Mouse (Mus musculus): ENCODE measurements around the gene 2610002M06Rik. TPM values are rescaled to one million over a fixed set of nuclear protein-coding genes. Genes with fewer than 3 reads are reported as not detected.

Gene 2610002M06Rik
- polyA plus RNA-seq, 1 experiment: 19.4 TPM

DNA sequence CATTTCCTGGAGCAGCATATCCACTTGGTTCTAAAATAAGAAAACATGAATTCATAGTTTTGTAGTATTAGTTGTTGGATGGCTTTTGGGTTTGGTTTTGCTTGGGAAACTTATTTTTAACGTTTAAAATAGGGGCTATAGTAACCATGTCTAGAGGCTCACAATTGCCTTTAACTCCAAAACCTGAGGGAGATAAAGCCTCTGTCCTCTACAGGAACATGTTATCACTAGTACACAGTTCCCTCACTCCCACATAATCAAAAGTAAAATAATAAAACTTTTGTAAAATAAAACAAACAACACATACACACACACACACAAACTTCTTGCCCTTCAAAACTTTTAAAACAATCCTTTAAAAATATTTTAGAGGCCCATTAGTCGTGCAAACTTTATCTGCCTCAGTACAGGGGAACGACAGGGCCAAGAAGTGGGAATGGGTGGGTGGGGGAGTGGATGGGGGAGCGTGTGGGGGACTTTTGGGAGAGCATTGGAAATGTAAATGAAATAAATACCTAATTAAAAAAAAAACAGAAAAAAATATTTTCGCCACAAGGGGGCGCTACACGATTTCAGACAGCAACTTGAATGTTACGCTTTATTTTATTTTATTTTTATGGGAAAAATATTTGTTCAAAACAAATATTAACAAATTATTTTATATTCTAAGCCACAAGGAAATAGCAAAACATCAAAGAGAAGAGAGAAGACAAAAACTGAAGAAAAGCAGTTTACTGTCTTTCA is 25.2 kb downstream of the 2610002M06Rik start:
- no peak for DNase-seq

GRCm38 (mm10) chrX:107790136-107790535 is 26.0 kb downstream of the 2610002M06Rik start:
- H3K4me3 ChIP-seq (replicated peaks; ENCODE audit: insufficient read depth, low read depth, low read length): no peak overlapping the region
- DNase-seq: no peak
- 96% methylated on average over 1 of the region's 1 CpGs for WGBS

More for the DNA sequence above, 25.2 kb downstream of the 2610002M06Rik start:
- no peak overlapping the region for H3K27ac ChIP-seq (ENCODE audit: insufficient read depth, low read length)
- 29% methylated on average over 8 of the region's 8 CpGs for WGBS
- TF ChIP-seq POLR2A (IDR thresholded peaks at IDR 0.05; ENCODE audit: borderline replicate concordance, insufficient read depth, low read length): no peak
- no peak for TF ChIP-seq CTCF (IDR thresholded peaks at IDR 0.05; ENCODE audit: borderline replicate concordance, insufficient read depth, low read depth, low read length)
- no peaks in the 10 kb centered on the region for H3K4me1 ChIP-seq (ENCODE audit: control insufficient read depth, insufficient read depth, low read length)
- H3K4me3 ChIP-seq (replicated peaks; ENCODE audit: insufficient read depth, low read depth, low read length): no peak overlapping the region
- no peaks in the 10 kb centered on the region for H3K27me3 ChIP-seq (ENCODE audit: control insufficient read depth, insufficient read depth, low read length)

DNA sequence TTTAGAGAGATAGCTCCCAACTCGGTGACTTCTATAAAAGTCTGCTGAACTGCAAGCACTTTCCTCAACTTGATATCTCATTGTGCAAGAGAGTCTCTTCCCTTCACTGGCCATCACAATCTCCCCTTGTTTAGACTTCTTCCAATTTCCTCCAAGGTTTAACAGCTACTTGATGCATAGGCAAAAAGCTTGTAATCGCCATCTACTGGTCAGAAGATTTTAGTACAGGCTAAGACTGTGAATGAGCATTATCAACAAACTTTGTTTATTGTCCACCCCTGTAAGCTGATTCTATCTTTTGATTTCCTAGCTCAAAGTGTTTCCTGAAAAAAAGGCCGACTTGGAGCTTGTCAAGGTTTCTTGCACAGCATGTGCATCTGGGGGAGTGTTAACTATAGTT is 48.2 kb downstream of the 2610002M06Rik start:
- DNase-seq: no peak
- H3K4me1 ChIP-seq (ENCODE audit: control insufficient read depth, insufficient read depth, low read length): no peaks in the 10 kb centered on the region

More at GRCm38 (mm10) chrX:107790136-107790535, 26.0 kb downstream of the 2610002M06Rik start:
- Histone ChIP-seq H3K27me3 (ENCODE audit: control insufficient read depth, insufficient read depth, low read length) (no peaks in the 10 kb centered on the region), H3K27ac (ENCODE audit: insufficient read depth, low read length) (no peak overlapping the region), H3K4me1 (ENCODE audit: control insufficient read depth, insufficient read depth, low read length) (no peaks in the 10 kb centered on the region)
- TF ChIP-seq POLR2A (IDR thresholded peaks at IDR 0.05; ENCODE audit: borderline replicate concordance, insufficient read depth, low read length): no peak
- no peak for TF ChIP-seq CTCF (IDR thresholded peaks at IDR 0.05; ENCODE audit: borderline replicate concordance, insufficient read depth, low read depth, low read length)

More for the DNA sequence above, 48.2 kb downstream of the 2610002M06Rik start:
- Histone ChIP-seq H3K27ac (ENCODE audit: insufficient read depth, low read length) (no peak overlapping the region), H3K27me3 (ENCODE audit: control insufficient read depth, insufficient read depth, low read length) (no peaks in the 10 kb centered on the region), H3K4me3 (replicated peaks; ENCODE audit: insufficient read depth, low read depth, low read length) (no peak overlapping the region)
- no peak for TF ChIP-seq POLR2A (IDR thresholded peaks at IDR 0.05; ENCODE audit: borderline replicate concordance, insufficient read depth, low read length)
- TF ChIP-seq CTCF (IDR thresholded peaks at IDR 0.05; ENCODE audit: borderline replicate concordance, insufficient read depth, low read depth, low read length): no peak
- 22% methylated on average over 3 of the region's 3 CpGs for WGBS

Other genes with a start within 250 kb of the 2610002M06Rik start
- gene Tbx22, start 148.4 kb downstream of the 2610002M06Rik start, polyA plus RNA-seq (2012; rRNA removed): not detected in 2 replicates
- gene Tent5d, start 23.7 kb downstream of the 2610002M06Rik start, polyA plus RNA-seq (2012; rRNA removed): not detected in 2 replicates
- gene Gm732, start 132.1 kb upstream of the 2610002M06Rik start, polyA plus RNA-seq (2012; rRNA removed): not detected in 2 replicates

Measured in cerebellum, adult 2 months (tissue).